Mouse (Mus musculus) brain, embryonic 14.5 days (tissue): ENCODE data around the gene Ncoa5.

ENCODE experiments used
- CTCF ChIP-seq: fragments of 200-500 bp; IDR thresholded peaks from 2 replicates; pipeline ENCODE4 v1.5.1; 2012; ENCODE audit warnings: inconsistent platforms, mild to moderate bottlenecking, moderate library complexity, borderline replicate concordance; ENCODE audit not compliant: insufficient read depth, insufficient read length; ENCODE audit errors: extremely low read depth
- POLR2A ChIP-seq: fragments of 200-500 bp; IDR thresholded peaks from 2 replicates; pipeline ENCODE4 v1.6.1; 2012; ENCODE audit warnings: mild to moderate bottlenecking, inconsistent platforms, borderline replicate concordance; ENCODE audit not compliant: poor library complexity, insufficient read depth, insufficient read length, severe bottlenecking; ENCODE audit errors: extremely low read depth

DNA sequence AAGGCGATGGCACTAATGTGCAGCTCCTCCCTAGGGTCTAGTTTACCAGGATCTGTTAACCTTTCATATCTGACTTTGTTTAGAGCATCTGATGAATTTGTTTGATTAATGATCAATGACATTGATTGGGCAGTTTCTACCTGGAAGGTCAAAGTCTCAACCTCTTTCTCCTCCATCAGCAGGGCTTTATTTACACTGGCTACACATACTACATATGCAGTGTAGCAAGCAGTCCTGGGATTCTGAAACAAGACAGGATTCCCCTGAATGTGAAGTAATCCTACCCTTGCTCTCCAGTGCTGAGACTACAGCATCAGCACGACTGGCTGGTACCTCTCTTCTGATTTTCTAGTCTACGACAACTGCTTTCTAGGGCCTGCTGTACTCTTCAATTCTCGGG, 27.9 kb downstream of the Ncoa5 start:
- no peak for TF ChIP-seq CTCF
- TF ChIP-seq POLR2A: no peak
